Mouse (Mus musculus) lung, embryonic 16.5 days (tissue): ENCODE results near the gene Hist1h4a. TPM values are rescaled to one million over a fixed set of nuclear protein-coding genes. Genes with fewer than 3 reads are reported as not detected.

Experiments
- ATAC-seq: fragments of 200-750 bp; cut with Nextera tagmentation; 2 replicates; pipeline ENCODE4 v1.8.0; 2017; ENCODE audit warnings: low read depth, mild to moderate bottlenecking, moderate library complexity
- H3K27ac ChIP-seq: fragments of 300-500 bp; sonication (generic); 2 replicates; pipeline ENCODE4 v1.5.1; 2014; ENCODE audit warnings: mild to moderate bottlenecking, control low read depth, low read length
- H3K27me3 ChIP-seq: fragments of 300-500 bp; sonication (generic); 2 replicates; pipeline ENCODE4 v1.6.1; 2014; ENCODE audit warnings: low read depth, low read length, mixed read lengths; ENCODE audit not compliant: control insufficient read depth, insufficient read depth
- H3K36me3 ChIP-seq: fragments of 300-500 bp; sonication (generic); 2 replicates; pipeline ENCODE4 v1.6.1; 2014; ENCODE audit warnings: low read length; ENCODE audit not compliant: control insufficient read depth, insufficient read depth
- H3K4me1 ChIP-seq: fragments of 300-500 bp; sonication (generic); replicated peaks from 2 replicates; pipeline ENCODE4 v1.6.1; 2014; ENCODE audit warnings: low read length, mixed read lengths; ENCODE audit not compliant: control insufficient read depth, insufficient read depth
- H3K4me2 ChIP-seq: fragments of 300-500 bp; sonication (generic); 2 replicates; pipeline ENCODE4 v1.6.1; 2014; ENCODE audit warnings: low read depth, low read length, control low read depth
- H3K4me3 ChIP-seq: fragments of 300-500 bp; sonication (generic); 2 replicates; pipeline ENCODE4 v1.5.1; 2014; ENCODE audit warnings: mild to moderate bottlenecking, low read length, control low read depth
- H3K9ac ChIP-seq: fragments of 300-500 bp; sonication (generic); 2 replicates; pipeline ENCODE4 v1.6.1; 2014; ENCODE audit warnings: low read length, control low read depth
- H3K9me3 ChIP-seq: fragments of 300-500 bp; sonication (generic); 2 replicates; pipeline ENCODE4 v1.6.1; 2016; ENCODE audit warnings: low read length; ENCODE audit not compliant: control insufficient read depth
- WGBS: fragments of 180-500 bp; shearing (Covaris S2); extraction: QIAGEN DNeasy Blood & Tissue Kit; methylation state at CpG from one replicate; pipeline ENCODE4 v1.1.7; 2014; 5-methylcytosine and 5-hydroxymethylcytosine counted together
- polyA plus RNA-seq: library from polyadenylated mRNA; unstranded; fragments of >200 nt; fragmentation: Nextera tagmentation; extraction: Ambion mirVana; gene quantifications from 2 replicates; pipeline ENCODE4 v1.2.1, GENCODE M21; 2015

The Hist1h4a gene
- polyA plus RNA-seq, 1 experiment from 2014 or later = 1.2 TPM

DNA sequence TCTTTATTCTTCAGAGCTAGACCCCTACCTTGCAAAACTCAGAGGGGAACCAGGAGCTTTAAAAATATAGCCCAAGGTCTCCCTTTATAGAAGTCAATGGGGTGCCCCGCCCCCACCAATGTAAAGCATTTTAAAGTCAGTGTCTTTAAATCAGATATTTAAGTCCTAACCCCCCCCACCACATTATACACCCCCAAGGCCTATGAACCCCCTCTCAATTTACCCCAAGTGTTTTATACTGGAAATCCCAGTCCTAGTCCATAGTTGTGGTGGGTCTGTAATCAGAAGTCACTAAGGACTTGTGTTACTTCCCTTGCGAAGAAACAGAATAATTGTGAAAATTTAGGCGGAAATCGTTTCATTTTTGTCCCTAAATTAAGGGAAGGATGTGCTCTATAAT lies 23.0 kb downstream of the Hist1h4a start:
- peak overlapping the region; percentile 71 for H3K4me3 ChIP-seq
- H3K27ac ChIP-seq = peak overlapping the region; percentile 100
- H3K4me1 ChIP-seq = peaks cover 10% of the 10 kb centered on the region; the same call in 1 of the 2 replicates
- H3K9ac ChIP-seq = peak overlapping the region; percentile 63
- H3K36me3 ChIP-seq = no peaks in the 10 kb centered on the region
- no peaks in the 10 kb centered on the region for H3K9me3 ChIP-seq
- no peaks in the 10 kb centered on the region for H3K27me3 ChIP-seq
- H3K4me2 ChIP-seq = peak overlapping the region; percentile 92
- ATAC-seq = no peak
- 22% methylated on average over 4 of the region's 4 CpGs for WGBS

DNA sequence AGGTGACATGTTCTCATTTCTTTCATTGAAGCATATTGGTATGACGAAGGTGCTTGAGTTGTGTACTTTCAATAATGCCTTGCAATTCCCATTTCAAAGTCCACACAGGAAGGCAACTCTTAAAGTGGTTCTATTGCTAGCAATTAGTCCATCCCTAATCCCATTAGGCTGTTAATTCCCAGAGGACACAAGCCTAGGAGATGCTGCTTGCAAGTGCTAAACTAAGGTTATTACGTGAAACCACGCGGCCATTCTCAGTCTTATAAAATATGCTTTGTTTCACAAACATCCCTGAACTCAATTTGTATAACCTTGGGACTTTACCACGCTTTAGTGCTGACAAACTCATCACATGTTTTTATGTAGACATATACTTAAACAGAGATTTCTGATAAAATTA lies 23.9 kb downstream of the Hist1h4a start:
- Histone ChIP-seq H3K4me3 (no peak overlapping the region), H3K27ac (no peak overlapping the region), H3K27me3 (no peaks in the 10 kb centered on the region), H3K4me2 (no peak overlapping the region), H3K4me1 (peaks cover 10% of the 10 kb centered on the region; the same call in 1 of the 2 replicates), H3K36me3 (no peaks in the 10 kb centered on the region), H3K9ac (no peak overlapping the region), H3K9me3 (no peaks in the 10 kb centered on the region)
- WGBS = 86% methylated on average over 5 of the region's 5 CpGs
- no peak for ATAC-seq

DNA sequence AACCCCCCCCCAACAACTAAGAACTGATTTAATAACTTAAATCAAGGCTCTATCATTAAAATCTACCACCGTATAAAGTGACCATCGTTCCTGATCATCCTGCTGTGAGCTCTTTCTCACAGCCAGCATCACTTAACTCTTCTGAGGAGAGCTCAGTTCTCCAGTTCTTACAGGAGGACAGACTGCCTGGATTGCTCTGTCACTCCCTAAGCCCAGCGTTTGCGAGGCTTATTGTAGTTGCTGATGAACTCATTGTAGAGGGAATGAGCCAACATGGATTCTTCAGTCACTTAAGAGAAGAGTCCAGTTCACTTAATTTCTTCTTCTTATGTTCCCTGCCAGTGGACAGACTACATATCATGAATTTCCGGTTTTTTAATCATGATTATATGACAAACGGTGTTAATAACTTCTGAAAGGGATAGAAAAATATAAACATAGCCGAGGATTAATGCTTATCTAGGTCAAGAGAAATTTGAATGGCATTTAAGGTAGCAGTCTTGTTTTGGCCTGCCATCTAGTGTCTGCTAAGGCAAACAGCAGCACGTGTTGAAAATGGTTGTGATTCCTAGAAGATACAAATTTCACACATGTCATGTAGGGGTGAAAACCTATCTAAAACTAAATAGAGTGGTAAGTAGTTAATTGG lies 28.8 kb downstream of the Hist1h4a start:
- Histone ChIP-seq H3K9me3 (no peaks in the 10 kb centered on the region), H3K9ac (no peak overlapping the region), H3K4me3 (no peak overlapping the region), H3K4me2 (no peak overlapping the region), H3K36me3 (no peaks in the 10 kb centered on the region), H3K27me3 (no peaks in the 10 kb centered on the region), H3K4me1 (no peaks in the 10 kb centered on the region), H3K27ac (no peak overlapping the region)
- ATAC-seq = no peak
- 22% methylated on average over 8 of the region's 8 CpGs for WGBS

DNA sequence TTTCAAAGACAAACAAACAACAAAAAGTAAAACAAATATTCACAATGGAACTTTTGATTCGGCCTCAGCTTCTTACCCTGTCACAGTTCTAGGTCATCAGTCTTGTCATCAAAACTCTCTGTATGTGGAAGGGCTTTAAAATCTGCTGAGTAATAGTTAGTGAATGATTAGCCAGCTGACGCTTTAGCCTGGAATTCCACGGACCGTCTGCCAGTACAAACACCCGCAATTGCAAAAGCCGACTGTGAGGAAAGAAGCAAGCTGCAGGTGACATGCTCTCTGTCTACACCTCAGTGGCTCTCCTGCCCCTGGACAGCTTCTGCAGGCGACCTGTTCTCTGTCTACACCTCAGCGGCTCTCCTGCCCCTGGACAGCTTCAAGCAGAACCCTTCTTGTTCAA lies 30.6 kb downstream of the Hist1h4a start:
- no peaks in the 10 kb centered on the region for H3K4me1 ChIP-seq
- no peaks in the 10 kb centered on the region for H3K36me3 ChIP-seq
- H3K27ac ChIP-seq = no peak overlapping the region
- WGBS = 20% methylated on average over 8 of the region's 8 CpGs
- H3K4me3 ChIP-seq = no peak overlapping the region
- H3K9ac ChIP-seq = no peak overlapping the region
- H3K27me3 ChIP-seq = no peaks in the 10 kb centered on the region
- H3K4me2 ChIP-seq = no peak overlapping the region
- ATAC-seq = peak; percentile 55; the same call in 1 of the 2 replicates
- no peaks in the 10 kb centered on the region for H3K9me3 ChIP-seq

DNA sequence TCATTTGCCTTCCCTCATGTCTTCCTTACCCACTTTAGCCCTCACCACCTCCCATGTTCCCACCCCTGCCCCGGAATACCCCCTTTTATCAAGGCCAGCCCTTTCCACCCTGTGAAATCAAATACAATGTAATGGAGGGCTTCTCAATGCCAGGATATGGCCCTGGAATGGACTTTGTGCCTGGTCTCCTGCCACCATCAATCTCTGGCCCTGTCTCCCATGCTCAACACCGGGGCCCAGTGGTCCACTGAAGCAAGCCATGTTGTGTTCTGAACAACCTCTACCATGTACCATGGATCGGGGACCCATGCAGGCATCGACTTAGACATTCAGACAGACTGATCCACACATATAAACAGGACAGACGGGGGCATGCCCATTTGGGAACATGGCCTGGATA lies 31.3 kb downstream of the Hist1h4a start:
- Histone ChIP-seq H3K36me3 (no peaks in the 10 kb centered on the region), H3K9ac (no peak overlapping the region), H3K4me1 (no peaks in the 10 kb centered on the region), H3K4me2 (no peak overlapping the region), H3K27me3 (no peaks in the 10 kb centered on the region), H3K9me3 (no peaks in the 10 kb centered on the region), H3K4me3 (no peak overlapping the region), H3K27ac (no peak overlapping the region)
- no peak for ATAC-seq
- 94% methylated on average over 5 of the region's 5 CpGs for WGBS

DNA sequence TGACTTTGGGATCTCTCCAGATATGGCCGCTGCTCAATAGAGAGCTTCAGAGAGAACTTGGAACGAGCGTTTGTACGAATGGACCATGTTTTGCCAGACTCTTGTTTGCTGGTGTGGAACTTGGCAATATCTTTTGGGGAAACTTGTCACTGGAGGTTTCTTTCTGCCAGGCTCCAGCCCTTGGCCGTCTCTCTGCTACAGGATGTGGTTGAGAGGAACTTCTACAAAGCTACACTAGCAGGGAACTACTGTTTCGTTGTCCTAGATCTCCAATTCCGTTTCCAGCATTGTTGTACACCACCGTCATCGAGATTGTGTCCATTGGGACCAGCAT lies 31.9 kb downstream of the Hist1h4a start:
- H3K9me3 ChIP-seq = no peaks in the 10 kb centered on the region
- H3K4me3 ChIP-seq = no peak overlapping the region
- 83% methylated on average over 9 of the region's 9 CpGs for WGBS
- H3K9ac ChIP-seq = no peak overlapping the region
- no peak overlapping the region for H3K27ac ChIP-seq
- no peaks in the 10 kb centered on the region for H3K36me3 ChIP-seq
- H3K4me2 ChIP-seq = no peak overlapping the region
- no peak for ATAC-seq
- no peaks in the 10 kb centered on the region for H3K27me3 ChIP-seq
- H3K4me1 ChIP-seq = no peaks in the 10 kb centered on the region

DNA sequence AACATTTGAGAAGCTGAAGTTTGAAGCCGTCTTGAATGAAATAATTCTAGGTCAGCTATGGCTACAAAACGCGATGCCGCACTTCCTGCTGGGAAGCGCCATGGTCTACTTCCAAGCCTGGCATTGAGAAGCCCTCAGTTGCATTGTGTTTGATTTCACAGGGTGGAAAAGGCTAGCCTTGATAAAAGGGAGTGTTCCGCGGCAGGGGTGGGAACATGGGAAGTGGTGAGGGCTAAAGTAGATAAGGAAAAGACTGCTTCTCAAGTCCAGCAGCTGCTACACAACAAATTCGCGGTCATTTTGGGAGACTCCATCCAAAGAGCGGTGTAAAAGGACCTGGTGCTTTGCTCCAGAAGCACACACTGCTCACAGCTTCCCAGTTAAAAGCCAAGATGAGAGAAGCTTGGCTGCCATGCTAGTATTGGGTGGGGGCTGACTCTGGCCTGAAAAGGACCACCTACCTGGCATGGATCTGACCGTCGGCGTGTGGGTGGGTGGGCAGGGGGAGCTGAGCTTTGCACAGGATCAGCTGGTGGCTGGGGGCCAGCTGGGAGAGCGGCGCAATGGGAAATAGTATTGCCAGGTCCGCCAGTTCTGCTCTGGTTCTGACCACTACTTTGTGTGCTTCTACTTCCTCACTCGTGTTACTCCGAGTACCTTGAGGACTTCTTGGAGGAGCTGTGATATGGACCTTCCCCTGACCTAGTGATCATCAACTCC lies 32.4 kb downstream of the Hist1h4a start:
- Histone ChIP-seq H3K4me2 (no peak overlapping the region), H3K9me3 (no peaks in the 10 kb centered on the region), H3K36me3 (no peaks in the 10 kb centered on the region), H3K27ac (no peak overlapping the region), H3K9ac (no peak overlapping the region), H3K27me3 (no peaks in the 10 kb centered on the region), H3K4me1 (no peaks in the 10 kb centered on the region), H3K4me3 (no peak overlapping the region)
- ATAC-seq = no peak
- 85% methylated on average over 18 of the region's 18 CpGs for WGBS

DNA sequence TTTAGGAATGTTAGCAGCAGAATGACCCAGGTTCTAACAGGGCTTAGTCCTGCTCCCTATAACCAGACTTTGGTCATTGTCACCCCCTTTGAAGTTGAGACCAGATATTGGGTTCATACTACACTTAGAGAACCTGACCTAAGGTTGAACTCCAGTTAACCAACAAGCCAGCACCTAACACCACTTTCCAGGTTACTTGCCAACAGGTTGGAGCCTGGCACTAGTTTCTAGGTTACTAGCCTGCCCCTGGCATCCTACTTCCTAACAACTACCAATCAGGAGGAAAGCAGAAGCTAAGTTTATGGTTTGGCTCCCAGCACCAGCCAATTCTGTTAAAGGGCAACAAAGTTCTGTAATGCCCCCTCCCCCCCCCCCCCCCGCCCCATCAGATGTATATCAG lies 35.8 kb downstream of the Hist1h4a start:
- H3K4me1 ChIP-seq = no peaks in the 10 kb centered on the region
- H3K9ac ChIP-seq = no peak overlapping the region
- H3K27me3 ChIP-seq = no peaks in the 10 kb centered on the region
- no peak for ATAC-seq
- H3K27ac ChIP-seq = no peak overlapping the region
- no peaks in the 10 kb centered on the region for H3K36me3 ChIP-seq
- H3K4me3 ChIP-seq = no peak overlapping the region
- no CpG with 5 or more reads among the region's 1 CpGs for WGBS
- H3K4me2 ChIP-seq = no peak overlapping the region
- H3K9me3 ChIP-seq = no peaks in the 10 kb centered on the region

DNA sequence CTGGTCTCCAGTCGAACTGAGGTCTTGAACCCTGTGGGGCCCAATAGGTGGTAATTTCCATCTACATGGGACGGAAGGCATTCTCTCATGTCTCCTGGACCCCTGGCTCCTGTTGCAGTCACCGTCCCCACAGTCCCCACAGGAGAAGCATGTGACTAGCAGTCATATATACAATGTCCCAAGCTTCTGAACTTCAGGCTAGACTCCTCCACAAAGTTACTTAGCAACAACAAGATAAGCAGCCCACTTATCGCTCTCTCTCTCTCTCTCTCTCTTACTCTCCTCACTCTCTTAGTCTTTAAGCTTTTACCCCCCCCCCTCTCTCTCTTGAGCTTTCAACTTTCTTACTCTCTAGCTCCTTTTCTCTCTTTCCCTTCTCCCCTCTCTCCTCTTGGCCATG lies 36.8 kb downstream of the Hist1h4a start:
- no peaks in the 10 kb centered on the region for H3K9me3 ChIP-seq
- no peak overlapping the region for H3K9ac ChIP-seq
- H3K36me3 ChIP-seq = no peaks in the 10 kb centered on the region
- no peak overlapping the region for H3K4me2 ChIP-seq
- 41% methylated on average over 4 of the region's 4 CpGs for WGBS
- H3K4me3 ChIP-seq = no peak overlapping the region
- H3K27me3 ChIP-seq = no peaks in the 10 kb centered on the region
- no peaks in the 10 kb centered on the region for H3K4me1 ChIP-seq
- peak; percentile 70 for ATAC-seq
- no peak overlapping the region for H3K27ac ChIP-seq
